Mouse (Mus musculus) intestine, embryonic 16.5 days (tissue): Measurements from ENCODE around the gene Smg6. TPM values are rescaled to one million over a fixed set of nuclear protein-coding genes. Genes with fewer than 3 reads are reported as not detected.

Experiments
- ATAC-seq: fragments of 200-750 bp; cut with Nextera tagmentation; 2 replicates; pipeline ENCODE4 v1.8.0; 2017; ENCODE audit warnings: moderate TSS enrichment, moderate library complexity
- H3K27ac ChIP-seq: fragments of 300-500 bp; sonication (generic); 2 replicates; pipeline ENCODE4 v1.5.1; 2014; ENCODE audit warnings: mild to moderate bottlenecking, low read length
- H3K27me3 ChIP-seq: fragments of 300-500 bp; sonication (generic); replicated peaks from 2 replicates; pipeline ENCODE4 v1.6.1; 2014; ENCODE audit warnings: low read length, control low read depth, mixed read lengths; ENCODE audit not compliant: control insufficient read depth, insufficient read depth
- H3K36me3 ChIP-seq: fragments of 300-500 bp; sonication (generic); 2 replicates; pipeline ENCODE4 v1.6.1; 2014; ENCODE audit warnings: low read length, control low read depth; ENCODE audit not compliant: control insufficient read depth, insufficient read depth
- H3K4me1 ChIP-seq: fragments of 300-500 bp; sonication (generic); 2 replicates; pipeline ENCODE4 v1.6.1; 2014; ENCODE audit warnings: low read length, control low read depth, mixed read lengths; ENCODE audit not compliant: control insufficient read depth, insufficient read depth
- H3K4me2 ChIP-seq: fragments of 300-500 bp; sonication (generic); 2 replicates; pipeline ENCODE4 v1.6.1; 2014; ENCODE audit warnings: low read depth, low read length, control low read depth
- H3K4me3 ChIP-seq: fragments of 300-500 bp; sonication (generic); 2 replicates; pipeline ENCODE4 v1.5.1; 2014; ENCODE audit warnings: mild to moderate bottlenecking, low read length
- H3K9ac ChIP-seq: fragments of 300-500 bp; sonication (generic); 2 replicates; pipeline ENCODE4 v1.6.1; 2014; ENCODE audit warnings: low read depth, low read length
- H3K9me3 ChIP-seq: fragments of 300-500 bp; sonication (generic); 2 replicates; pipeline ENCODE4 v1.6.1; 2016; ENCODE audit warnings: low read length, control low read depth; ENCODE audit not compliant: control insufficient read depth
- WGBS: fragments of 180-500 bp; shearing (Covaris S2); extraction: QIAGEN DNeasy Blood & Tissue Kit; methylation state at CpG from one replicate; pipeline ENCODE4 v1.1.7; 2014; 5-methylcytosine and 5-hydroxymethylcytosine counted together
- polyA plus RNA-seq: library from polyadenylated mRNA; unstranded; fragments of >200 nt; fragmentation: Nextera tagmentation; extraction: Ambion mirVana; gene quantifications from 2 replicates; pipeline ENCODE4 v1.2.1, GENCODE M21; 2015

Gene Smg6
- polyA plus RNA-seq, 1 experiment from 2014 or later, result 11.4 TPM

DNA sequence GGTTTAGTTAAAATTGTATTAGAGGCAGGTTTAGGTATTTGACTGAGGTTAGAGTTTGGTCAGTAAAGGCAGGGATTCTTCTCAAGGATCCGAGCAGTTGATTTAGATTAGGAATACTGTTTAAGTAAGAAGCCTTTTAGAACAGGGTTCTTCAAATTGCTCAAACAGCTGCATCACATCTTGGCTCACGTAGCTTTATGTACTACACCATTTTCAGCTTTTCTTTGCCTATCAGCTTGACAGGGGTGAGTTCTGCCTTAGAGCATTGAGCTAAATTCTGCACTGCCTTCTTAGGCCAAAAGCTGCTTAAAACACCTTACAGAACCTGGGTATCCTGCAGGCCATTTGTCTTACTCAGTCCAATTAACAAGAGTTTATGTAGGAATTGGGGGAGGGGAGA lies 92.2 kb downstream of the Smg6 start:
- Histone ChIP-seq H3K4me3 (no peak overlapping the region), H3K27me3 (no peaks in the 10 kb centered on the region), H3K36me3 (no peaks in the 10 kb centered on the region), H3K4me2 (no peak overlapping the region), H3K9ac (no peak overlapping the region), H3K27ac (0 out of 2 replicates have a peak overlapping the region, but pooled peaks have one; percentile 14), H3K4me1 (peaks cover 25% of the 10 kb centered on the region), H3K9me3 (no peaks in the 10 kb centered on the region)
- no peak for ATAC-seq
- WGBS, result 50% methylated on average over 2 of the region's 2 CpGs

DNA sequence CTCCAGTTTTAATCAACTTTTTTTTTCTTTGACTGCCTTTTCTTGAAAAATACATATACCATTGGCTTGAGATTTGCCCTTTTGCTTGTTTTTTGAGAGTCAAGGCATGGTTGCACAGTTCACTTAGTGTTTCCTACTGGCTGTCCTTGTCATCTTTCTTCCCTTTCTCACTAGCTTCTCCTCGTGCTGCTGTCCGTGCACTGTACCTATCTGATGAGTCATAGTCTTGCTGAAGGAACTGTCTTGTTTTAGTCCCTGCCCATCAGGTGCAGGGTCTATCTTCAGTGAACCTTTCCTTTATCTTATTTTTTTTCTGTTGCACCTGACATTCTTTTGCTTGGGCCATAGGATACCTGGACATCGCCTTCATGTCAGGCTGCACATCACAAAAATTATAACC lies 101.4 kb downstream of the Smg6 start:
- WGBS, result 71% methylated on average over 3 of the region's 3 CpGs
- ATAC-seq, result no peak
- H3K27me3 ChIP-seq, result no peaks in the 10 kb centered on the region

DNA sequence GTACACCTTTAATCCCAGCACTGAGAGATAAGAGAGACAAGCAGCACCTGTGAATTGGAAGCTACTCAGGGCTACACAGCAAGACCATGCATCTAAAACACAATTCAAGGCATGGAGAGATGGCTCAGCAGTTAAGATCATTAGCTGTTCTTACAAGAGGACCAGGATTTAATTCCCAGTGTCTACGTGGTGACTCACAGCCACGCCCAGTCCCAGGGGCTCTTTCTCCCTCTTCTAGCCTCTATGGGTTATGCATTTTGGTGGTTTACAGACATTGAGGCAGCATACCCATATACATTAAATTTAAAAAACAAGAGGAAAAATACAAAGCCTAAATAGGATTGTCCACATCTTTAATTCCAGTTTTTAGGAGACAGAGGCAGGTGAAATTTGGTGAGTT lies 102.0 kb downstream of the Smg6 start:
- Histone ChIP-seq H3K4me3 (no peak overlapping the region), H3K27me3 (no peaks in the 10 kb centered on the region), H3K4me1 (0 out of 2 replicates have a peak, but pooled peaks cover 5% of the 10 kb centered on the region), H3K4me2 (no peak overlapping the region), H3K9ac (no peak overlapping the region), H3K27ac (no peak overlapping the region), H3K36me3 (no peaks in the 10 kb centered on the region), H3K9me3 (no peaks in the 10 kb centered on the region)
- ATAC-seq, result no peak
- WGBS, result 68% methylated on average over 2 of the region's 2 CpGs

More for the DNA sequence above, 101.4 kb downstream of the Smg6 start:
- Histone ChIP-seq H3K4me3 (no peak overlapping the region), H3K4me1 (0 out of 2 replicates have a peak, but pooled peaks cover 5% of the 10 kb centered on the region), H3K4me2 (no peak overlapping the region), H3K9ac (no peak overlapping the region), H3K27ac (no peak overlapping the region), H3K36me3 (no peaks in the 10 kb centered on the region), H3K9me3 (no peaks in the 10 kb centered on the region)

DNA sequence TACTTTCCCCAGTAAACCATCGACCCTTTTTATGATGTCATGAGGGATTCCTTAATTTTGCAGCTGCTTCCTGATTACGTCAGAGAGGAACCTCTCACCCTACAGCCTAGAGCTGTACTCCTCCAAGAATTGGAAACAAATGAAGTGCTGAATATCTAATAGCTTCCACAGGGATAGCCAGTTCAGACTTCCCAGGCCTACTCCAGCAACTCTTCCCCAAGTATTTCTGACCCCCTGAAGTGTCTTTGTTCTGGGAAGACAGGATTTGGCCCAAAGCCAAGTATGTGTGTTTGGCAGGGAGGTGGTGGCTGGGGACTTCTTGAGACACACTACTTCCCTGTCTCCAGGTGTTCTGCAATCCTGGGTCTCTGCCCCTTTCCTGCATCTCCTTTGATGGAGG lies 105.6 kb downstream of the Smg6 start:
- Histone ChIP-seq H3K4me1 (peaks cover 15% of the 10 kb centered on the region), H3K27ac (no peak overlapping the region), H3K9ac (no peak overlapping the region), H3K27me3 (no peaks in the 10 kb centered on the region), H3K9me3 (no peaks in the 10 kb centered on the region), H3K4me2 (no peak overlapping the region), H3K36me3 (no peaks in the 10 kb centered on the region), H3K4me3 (no peak overlapping the region)
- ATAC-seq, result no peak
- 40% methylated on average over 2 of the region's 2 CpGs for WGBS

DNA sequence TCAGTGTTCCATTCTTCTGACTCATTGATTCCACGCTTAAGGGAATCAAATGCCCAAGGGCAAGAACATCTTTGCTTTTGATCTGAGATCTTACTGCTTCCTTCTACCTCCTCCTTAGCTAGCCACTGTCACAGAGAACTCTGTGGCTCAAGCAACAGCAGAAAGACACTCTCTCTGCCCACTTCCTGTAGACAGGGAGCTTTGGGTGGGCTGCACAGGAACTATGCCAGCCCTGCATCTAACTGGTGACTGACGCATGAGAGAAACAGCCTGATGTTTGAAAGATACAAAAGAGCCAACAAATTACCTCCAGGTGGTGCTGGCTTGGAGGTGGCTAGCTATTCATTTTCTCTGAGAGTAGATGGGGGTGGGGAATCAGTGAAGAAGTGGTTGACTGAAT lies 107.3 kb downstream of the Smg6 start:
- no peak for ATAC-seq
- peak overlapping the region; percentile 68; the same call in 1 of the 2 replicates for H3K27ac ChIP-seq
- 61% methylated on average over 2 of the region's 2 CpGs for WGBS

DNA sequence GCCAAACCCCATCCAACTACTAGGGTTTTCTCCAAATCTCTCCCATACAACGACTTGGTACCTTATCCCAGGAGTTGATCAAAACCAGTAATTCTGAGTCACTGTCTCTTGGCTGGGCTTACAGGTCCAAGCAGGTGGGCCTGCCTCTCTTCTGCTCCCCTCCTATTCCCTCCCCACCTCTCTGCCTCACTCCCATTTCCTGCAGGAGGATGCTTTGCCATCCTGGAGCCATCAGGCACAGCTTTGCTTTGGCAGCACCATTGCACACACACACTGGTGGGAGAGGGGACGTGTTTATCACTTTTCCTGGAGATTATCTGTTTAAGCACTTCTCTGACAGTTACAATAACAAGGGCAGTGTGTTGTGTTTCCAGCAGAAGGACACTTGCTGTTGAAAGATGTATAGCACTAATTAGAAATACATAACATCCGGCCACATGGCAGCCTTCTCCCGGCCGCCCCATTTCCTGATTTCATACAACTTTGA lies 108.0 kb downstream of the Smg6 start:
- Histone ChIP-seq H3K9ac (no peak overlapping the region), H3K27ac (peak overlapping the region; percentile 68), H3K27me3 (no peaks in the 10 kb centered on the region), H3K36me3 (peaks cover 1% of the 10 kb centered on the region; the same call in 1 of the 2 replicates), H3K9me3 (no peaks in the 10 kb centered on the region), H3K4me1 (peaks cover 13% of the 10 kb centered on the region), H3K4me3 (no peak overlapping the region), H3K4me2 (no peak overlapping the region)
- WGBS, result 56% methylated on average over 5 of the region's 5 CpGs
- ATAC-seq, result peak; percentile 59

More for the DNA sequence above, 107.3 kb downstream of the Smg6 start:
- H3K27me3 ChIP-seq, result no peaks in the 10 kb centered on the region
- no peaks in the 10 kb centered on the region for H3K36me3 ChIP-seq
- peaks cover 13% of the 10 kb centered on the region for H3K4me1 ChIP-seq
- no peak overlapping the region for H3K4me2 ChIP-seq
- H3K9me3 ChIP-seq, result no peaks in the 10 kb centered on the region
- H3K4me3 ChIP-seq, result no peak overlapping the region
- no peak overlapping the region for H3K9ac ChIP-seq

DNA sequence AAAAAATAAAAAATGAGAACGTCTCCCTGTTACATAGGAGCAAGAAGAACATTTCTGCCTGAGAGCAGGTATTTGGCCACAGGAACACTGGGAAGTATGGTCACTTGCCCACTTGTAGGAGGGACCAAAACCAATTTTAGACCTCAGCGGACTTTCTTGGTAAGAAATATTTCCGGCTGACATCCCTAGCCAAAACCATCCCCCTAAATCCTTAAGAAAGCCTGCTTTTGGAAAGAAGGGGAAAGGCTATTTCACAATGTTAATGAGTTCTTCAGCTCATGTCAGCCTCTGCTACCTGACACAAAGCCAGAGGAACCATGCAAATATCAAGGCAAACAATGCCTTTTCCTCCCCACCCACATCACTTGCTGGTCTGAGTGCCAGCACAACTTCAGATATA lies 108.5 kb downstream of the Smg6 start:
- Histone ChIP-seq H3K4me2 (no peak overlapping the region), H3K27ac (peak overlapping the region; percentile 28; the same call in 1 of the 2 replicates), H3K9me3 (no peaks in the 10 kb centered on the region), H3K4me1 (peaks cover 13% of the 10 kb centered on the region), H3K9ac (no peak overlapping the region), H3K27me3 (no peaks in the 10 kb centered on the region), H3K36me3 (peaks cover 3% of the 10 kb centered on the region; the same call in 1 of the 2 replicates), H3K4me3 (no peak overlapping the region)
- ATAC-seq, result peak; percentile 9; the same call in 1 of the 2 replicates
- WGBS, result 37% methylated on average over 3 of the region's 3 CpGs

DNA sequence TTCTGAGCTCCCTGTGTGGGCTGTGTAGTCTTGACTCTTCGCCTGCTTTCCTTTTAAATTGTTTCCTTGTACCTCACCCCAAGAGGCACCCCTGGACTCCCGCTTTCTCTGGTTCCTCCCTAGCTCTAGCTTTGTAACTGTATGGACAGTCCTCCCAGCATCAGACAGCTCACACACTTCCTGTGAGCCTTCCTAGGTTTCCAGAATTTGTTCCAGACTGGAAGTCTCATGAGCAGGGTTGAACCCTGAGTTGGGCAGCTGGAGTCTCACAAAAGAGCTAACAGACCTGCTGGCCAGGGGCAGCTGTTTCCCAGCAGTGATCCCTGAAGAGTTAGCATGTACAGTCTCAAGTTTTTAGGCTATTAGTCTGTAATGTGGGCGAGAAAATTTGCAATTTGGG lies 118.7 kb downstream of the Smg6 start:
- Histone ChIP-seq H3K27ac (peak overlapping the region; percentile 25), H3K36me3 (no peaks in the 10 kb centered on the region), H3K4me3 (no peak overlapping the region), H3K4me1 (peaks cover 36% of the 10 kb centered on the region), H3K27me3 (no peaks in the 10 kb centered on the region), H3K9me3 (no peaks in the 10 kb centered on the region), H3K4me2 (no peak overlapping the region), H3K9ac (0 out of 2 replicates have a peak overlapping the region, but pooled peaks have one; percentile 10)
- ATAC-seq, result no peak
- 55% methylated on average over 3 of the region's 3 CpGs for WGBS

DNA sequence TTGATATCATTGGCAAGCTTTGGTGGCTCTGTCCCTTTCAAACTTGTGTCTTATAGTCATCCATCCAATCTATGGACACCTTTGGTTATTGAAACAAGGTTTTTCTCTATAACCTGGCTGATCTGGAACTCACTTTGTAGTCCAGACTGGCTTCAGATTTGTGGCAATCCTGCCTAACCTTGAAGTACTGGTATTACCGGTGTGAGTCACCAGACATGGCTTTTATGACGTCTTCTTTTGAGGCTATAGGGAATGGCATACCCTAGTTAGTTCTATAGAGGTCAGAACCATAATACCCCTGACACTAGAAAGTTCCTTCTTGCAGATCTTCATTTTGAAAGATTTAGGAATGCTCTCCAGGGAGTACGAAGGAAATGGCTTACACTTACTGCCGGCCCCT lies 120.2 kb downstream of the Smg6 start:
- Histone ChIP-seq H3K36me3 (no peaks in the 10 kb centered on the region), H3K9me3 (no peaks in the 10 kb centered on the region), H3K4me1 (peaks cover 50% of the 10 kb centered on the region), H3K9ac (no peak overlapping the region), H3K27ac (no peak overlapping the region), H3K4me3 (no peak overlapping the region), H3K27me3 (no peaks in the 10 kb centered on the region), H3K4me2 (no peak overlapping the region)
- no peak for ATAC-seq
- WGBS, result 73% methylated on average over 4 of the region's 4 CpGs

DNA sequence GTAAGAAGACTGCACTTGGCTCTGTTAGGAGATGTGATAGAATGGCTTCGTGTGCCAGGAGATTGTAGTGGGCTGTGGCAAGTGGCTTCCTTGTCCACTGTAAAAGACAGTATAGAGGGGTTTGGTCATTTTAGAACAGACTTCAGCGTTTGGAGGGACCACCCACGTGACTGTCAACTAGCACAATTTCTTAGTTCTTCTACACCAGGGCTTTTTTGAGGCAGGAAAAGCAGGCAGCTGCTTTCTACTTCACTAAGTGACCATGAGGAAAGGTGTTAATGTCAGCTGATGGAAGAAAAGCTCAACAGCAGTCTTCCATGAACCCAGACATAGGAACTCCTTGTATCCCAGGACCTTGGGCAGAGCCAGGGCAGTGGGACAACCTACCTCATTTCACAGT lies 121.0 kb downstream of the Smg6 start:
- Histone ChIP-seq H3K9ac (no peak overlapping the region), H3K4me2 (no peak overlapping the region), H3K27me3 (no peaks in the 10 kb centered on the region), H3K9me3 (no peaks in the 10 kb centered on the region), H3K36me3 (no peaks in the 10 kb centered on the region), H3K4me3 (no peak overlapping the region), H3K4me1 (peaks cover 58% of the 10 kb centered on the region), H3K27ac (peak overlapping the region; percentile 83)
- no peak for ATAC-seq
- WGBS, result 52% methylated on average over 3 of the region's 3 CpGs
